Mouse (Mus musculus) stomach, embryonic 14.5 days (tissue): ENCODE measurements around the gene Pdcd4. TPM values are rescaled to one million over a fixed set of nuclear protein-coding genes. Genes with fewer than 3 reads are reported as not detected.
A peak's percentile ranks its signal among the peaks of the same experiment; 100 is the strongest.

Source experiments
- ATAC-seq: fragments of 200-750 bp; cut with Nextera tagmentation; 2 replicates; pipeline ENCODE4 v1.8.0; 2017; ENCODE audit warnings: low read depth, moderate TSS enrichment; ENCODE audit not compliant: insufficient number of reproducible peaks, insufficient read depth, low FRiP score
- H3K27ac ChIP-seq: fragments of 300-500 bp; sonication (generic); 2 replicates; pipeline ENCODE4 v1.5.1; 2014; ENCODE audit warnings: mild to moderate bottlenecking, low read length, moderate library complexity, mixed read lengths
- H3K27me3 ChIP-seq: fragments of 300-500 bp; sonication (generic); 2 replicates; pipeline ENCODE4 v1.6.1; 2014; ENCODE audit warnings: low read length, control low read depth, mixed read lengths; ENCODE audit not compliant: control insufficient read depth, insufficient read depth
- H3K36me3 ChIP-seq: fragments of 300-500 bp; sonication (generic); 2 replicates; pipeline ENCODE4 v1.6.1; 2014; ENCODE audit warnings: mild to moderate bottlenecking, control low read depth, low read length, moderate library complexity, mixed read lengths; ENCODE audit not compliant: control insufficient read depth, insufficient read depth
- H3K4me1 ChIP-seq: fragments of 300-500 bp; sonication (generic); 2 replicates; pipeline ENCODE4 v1.6.1; 2014; ENCODE audit warnings: low read length, control low read depth, mixed read lengths; ENCODE audit not compliant: control insufficient read depth, insufficient read depth
- H3K4me2 ChIP-seq: fragments of 300-500 bp; sonication (generic); replicated peaks from 2 replicates; pipeline ENCODE4 v1.6.1; 2014; ENCODE audit warnings: low read depth, low read length, control low read depth
- H3K4me3 ChIP-seq: fragments of 300-500 bp; sonication (generic); 2 replicates; pipeline ENCODE4 v1.5.1; 2014; ENCODE audit warnings: low read depth, low read length, control low read depth
- H3K9ac ChIP-seq: fragments of 300-500 bp; sonication (generic); replicated peaks from 2 replicates; pipeline ENCODE4 v1.6.1; 2014; ENCODE audit warnings: low read depth, mild to moderate bottlenecking, control low read depth, low read length, moderate library complexity, mixed read lengths
- H3K9me3 ChIP-seq: fragments of 300-500 bp; sonication (generic); 2 replicates; pipeline ENCODE4 v1.6.1; 2016; ENCODE audit warnings: low read depth, low read length, control low read depth; ENCODE audit not compliant: control insufficient read depth
- WGBS: fragments of 180-500 bp; shearing (Covaris S2); extraction: QIAGEN DNeasy Blood & Tissue Kit; methylation state at CpG from one replicate; pipeline ENCODE4 v1.1.7; 2014; 5-methylcytosine and 5-hydroxymethylcytosine counted together
- polyA plus RNA-seq: library from polyadenylated mRNA; unstranded; fragments of >200 nt; fragmentation: Nextera tagmentation; extraction: Ambion mirVana; gene quantifications from 2 replicates; pipeline ENCODE4 v1.2.1, GENCODE M21; 2014

Pdcd4 gene
- polyA plus RNA-seq, 1 experiment from 2014 or later, result 123 TPM

GRCm38 (mm10) chr19:53890781-53891251, 1.2 kb upstream of the Pdcd4 start:
- no peak overlapping the region for H3K9ac ChIP-seq
- H3K9me3 ChIP-seq, result no peaks in the 10 kb centered on the region
- H3K36me3 ChIP-seq, result no peaks in the 10 kb centered on the region
- no peak for ATAC-seq
- 70% methylated on average over 5 of the region's 5 CpGs for WGBS
- peaks cover 36% of the 10 kb centered on the region; the same call in 1 of the 2 replicates for H3K4me1 ChIP-seq
- no peak overlapping the region for H3K4me2 ChIP-seq
- H3K27ac ChIP-seq, result no peak overlapping the region; the same call in 1 of the 2 replicates
- H3K27me3 ChIP-seq, result no peaks in the 10 kb centered on the region
- no peak overlapping the region for H3K4me3 ChIP-seq

GRCm38 (mm10) chr19:53891569-53891968, 462 bp upstream of the Pdcd4 start:
- ATAC-seq, result no peak
- Histone ChIP-seq H3K27me3 (no peaks in the 10 kb centered on the region), H3K4me1 (peaks cover 36% of the 10 kb centered on the region; the same call in 1 of the 2 replicates), H3K9me3 (no peaks in the 10 kb centered on the region), H3K9ac (no peak overlapping the region), H3K4me3 (no peak overlapping the region), H3K4me2 (no peak overlapping the region), H3K36me3 (no peaks in the 10 kb centered on the region), H3K27ac (peak overlapping the region; percentile 88)
- WGBS, result 85% methylated on average over 2 of the region's 2 CpGs

GRCm38 (mm10) chr19:53892838-53893359, 868 bp downstream of the Pdcd4 start:
- Histone ChIP-seq H3K36me3 (no peaks in the 10 kb centered on the region), H3K27me3 (no peaks in the 10 kb centered on the region), H3K4me1 (peaks cover 36% of the 10 kb centered on the region; the same call in 1 of the 2 replicates), H3K9me3 (no peaks in the 10 kb centered on the region), H3K4me2 (no peak overlapping the region), H3K9ac (no peak overlapping the region), H3K4me3 (no peak overlapping the region), H3K27ac (peak overlapping the region; percentile 88)
- 67% methylated on average over 9 of the region's 9 CpGs for whole genome bisulfite sequencing
- no peak for ATAC-seq

DNA sequence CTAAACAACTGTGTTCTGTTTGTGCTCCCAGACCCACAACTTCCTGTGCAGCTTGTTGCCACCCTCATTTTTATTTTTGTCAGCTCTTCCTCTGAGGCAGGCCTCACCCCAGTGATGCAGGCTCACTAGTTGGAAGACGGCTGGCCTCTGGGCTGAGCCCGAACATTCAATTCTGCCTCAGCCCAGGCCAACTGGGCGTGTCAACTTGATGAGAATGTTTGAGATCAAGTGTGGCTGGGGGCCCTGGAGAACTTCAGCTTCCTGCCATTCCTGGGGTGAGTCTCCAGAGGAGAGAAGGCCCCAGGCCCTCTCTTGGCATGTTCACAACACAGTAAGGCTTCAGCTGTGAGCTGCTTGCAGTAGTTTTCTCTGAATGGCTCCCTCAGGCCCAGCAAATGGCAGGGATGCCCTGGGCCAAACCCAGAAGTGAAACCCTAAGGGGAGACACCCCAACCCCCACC, 1.7 kb downstream of the Pdcd4 start:
- Histone ChIP-seq H3K4me2 (no peak overlapping the region), H3K36me3 (no peaks in the 10 kb centered on the region), H3K4me3 (no peak overlapping the region), H3K27me3 (no peaks in the 10 kb centered on the region), H3K27ac (peak overlapping the region; percentile 44; the same call in 1 of the 2 replicates), H3K4me1 (peaks cover 36% of the 10 kb centered on the region; the same call in 1 of the 2 replicates), H3K9ac (no peak overlapping the region), H3K9me3 (no peaks in the 10 kb centered on the region)
- WGBS, result 58% methylated on average over 3 of the region's 3 CpGs
- no peak for ATAC-seq

GRCm38 (mm10) chr19:53894538-53895121, 2.6 kb downstream of the Pdcd4 start:
- Histone ChIP-seq H3K36me3 (no peaks in the 10 kb centered on the region), H3K27ac (peak overlapping the region; percentile 44; the same call in 1 of the 2 replicates), H3K4me1 (peaks cover 36% of the 10 kb centered on the region; the same call in 1 of the 2 replicates), H3K9ac (no peak overlapping the region), H3K9me3 (no peaks in the 10 kb centered on the region), H3K4me3 (no peak overlapping the region), H3K4me2 (no peak overlapping the region), H3K27me3 (no peaks in the 10 kb centered on the region)
- no peak for ATAC-seq
- WGBS, result 65% methylated on average over 12 of the region's 12 CpGs

GRCm38 (mm10) chr19:53898046-53898445, 6.0 kb downstream of the Pdcd4 start:
- no peak for ATAC-seq
- WGBS, result 76% methylated on average over 5 of the region's 5 CpGs
- Histone ChIP-seq H3K36me3 (no peaks in the 10 kb centered on the region), H3K9ac (no peak overlapping the region), H3K4me3 (no peak overlapping the region), H3K9me3 (no peaks in the 10 kb centered on the region), H3K4me2 (no peak overlapping the region), H3K27me3 (no peaks in the 10 kb centered on the region), H3K4me1 (peaks cover 17% of the 10 kb centered on the region; the same call in 1 of the 2 replicates), H3K27ac (no peak overlapping the region)

DNA sequence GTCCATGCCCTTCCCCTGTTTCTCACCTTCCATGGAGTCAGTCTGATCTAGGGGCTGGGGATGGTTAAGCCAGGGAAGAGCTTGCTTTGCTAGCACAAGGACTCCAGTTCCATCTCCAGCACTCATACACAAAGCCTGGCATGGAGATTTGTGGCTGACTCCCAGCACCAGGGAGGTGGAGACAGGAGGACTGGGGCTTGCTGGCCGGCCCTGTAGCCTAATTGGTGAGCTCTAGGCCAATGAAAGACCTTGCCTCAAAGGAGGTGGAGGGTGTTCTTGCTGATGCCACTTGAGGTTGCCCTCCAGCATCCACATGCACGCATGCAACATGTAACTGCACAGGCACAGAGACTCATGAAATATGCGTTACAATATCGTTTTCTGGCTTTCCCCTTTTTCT, 6.5 kb downstream of the Pdcd4 start:
- Histone ChIP-seq H3K36me3 (no peaks in the 10 kb centered on the region), H3K9ac (no peak overlapping the region), H3K4me1 (peaks cover 14% of the 10 kb centered on the region; the same call in 1 of the 2 replicates), H3K9me3 (no peaks in the 10 kb centered on the region), H3K4me2 (no peak overlapping the region), H3K27ac (no peak overlapping the region), H3K27me3 (no peaks in the 10 kb centered on the region), H3K4me3 (no peak overlapping the region)
- no peak for ATAC-seq
- WGBS, result 74% methylated on average over 4 of the region's 4 CpGs

- Histone ChIP-seq H3K9me3 (no peaks in the 10 kb centered on the region), H3K4me1 (peaks cover 7% of the 10 kb centered on the region; the same call in 1 of the 2 replicates), H3K27ac (no peak overlapping the region), H3K36me3 (no peaks in the 10 kb centered on the region), H3K4me2 (no peak overlapping the region), H3K4me3 (no peak overlapping the region), H3K9ac (no peak overlapping the region), H3K27me3 (no peaks in the 10 kb centered on the region)
- ATAC-seq, result no peak
- WGBS, result 82% methylated on average over 25 of the region's 25 CpGs
These were observed 7.2 kb downstream of the Pdcd4 start for GRCm38 (mm10) chr19:53898970-53899900.
